Mouse (Mus musculus): ENCODE data around the gene Vegfb. TPM values are rescaled to one million over a fixed set of nuclear protein-coding genes. Genes with fewer than 3 reads are reported as not detected.

Gene Vegfb
- polyA plus RNA-seq, 1 experiment from 2014 or later, result 26.7 TPM

- WGBS, result 21% methylated on average over 27 of the region's 29 CpGs
Measured at GRCm38 (mm10) chr19:6940396-6941351, 46.8 kb downstream of the Vegfb start.

DNA sequence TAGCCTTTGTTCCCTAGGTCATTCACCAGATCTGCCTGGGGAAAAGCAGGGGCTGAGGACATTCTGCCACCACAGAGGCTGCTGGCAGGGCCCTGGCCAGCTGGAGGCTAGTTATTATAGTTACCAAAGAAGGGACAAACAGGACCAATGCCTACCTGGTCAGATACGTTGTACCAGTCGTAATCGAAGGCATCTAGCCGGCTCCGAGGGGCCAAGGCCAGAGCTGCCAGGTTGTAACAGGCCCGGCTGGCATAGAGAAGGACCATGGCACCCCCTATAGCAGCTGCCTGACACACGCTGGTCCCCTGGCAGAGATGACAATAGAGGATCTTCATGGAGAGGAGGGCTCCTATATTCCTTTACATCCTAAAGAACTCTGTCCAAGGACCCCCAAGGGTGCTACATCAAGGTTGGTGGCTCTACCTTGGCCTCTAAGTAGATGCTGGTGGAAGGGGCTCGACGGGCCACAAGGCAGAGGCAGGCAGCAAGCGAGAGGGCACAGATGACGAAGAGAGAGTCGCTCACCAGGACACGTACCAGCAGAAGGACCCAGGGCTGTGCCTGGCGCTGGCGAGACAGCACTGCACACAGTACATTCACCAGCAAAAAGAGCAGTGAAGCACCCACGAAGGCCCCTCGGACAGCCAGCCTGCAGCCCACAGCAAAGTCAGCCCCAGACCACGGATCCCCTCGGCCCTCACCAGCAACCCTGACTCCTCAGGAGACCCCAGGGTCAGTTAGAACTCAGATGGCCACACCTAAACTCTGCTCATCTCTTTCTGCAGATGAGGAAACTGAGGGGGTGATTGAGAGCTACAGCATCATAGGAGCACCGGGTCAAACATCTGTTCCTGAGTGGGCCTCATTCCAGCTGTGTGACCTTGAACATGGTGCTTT is 48.1 kb downstream of the Vegfb start:
- Histone ChIP-seq H3K4me3 (ENCODE audit: low read depth, low read length) (no peak overlapping the region), H3K4me1 (ENCODE audit: control insufficient read depth, insufficient read depth, low read length) (no peaks in the 10 kb centered on the region), H3K27ac (replicated peaks; ENCODE audit: low read depth, low read length) (no peak overlapping the region), H3K36me3 (replicated peaks; ENCODE audit: control insufficient read depth, insufficient read depth, low read depth, low read length) (no peaks in the 10 kb centered on the region), H3K9me3 (replicated peaks; ENCODE audit: control insufficient read depth, low read length) (no peaks in the 10 kb centered on the region), H3K27me3 (ENCODE audit: control insufficient read depth, insufficient read depth, low read length) (peaks cover 13% of the 10 kb centered on the region), H3K9ac (replicated peaks; ENCODE audit: low read length) (no peak overlapping the region), H3K4me2 (ENCODE audit: low read depth, low read length) (no peak overlapping the region)
- ATAC-seq (replicated peaks; ENCODE audit: insufficient number of reproducible peaks, low FRiP score, low TSS enrichment, low read depth), result no peak
- WGBS, result 90% methylated on average over 20 of the region's 20 CpGs
- no peak for DNase-seq (ENCODE audit: low spot score)

More at GRCm38 (mm10) chr19:6940396-6941351, 46.8 kb downstream of the Vegfb start:
- Histone ChIP-seq H3K27ac (replicated peaks; ENCODE audit: low read depth, low read length) (peak overlapping the region; percentile 35; the same call in 1 of the 2 replicates), H3K4me1 (ENCODE audit: control insufficient read depth, insufficient read depth, low read length) (no peaks in the 10 kb centered on the region), H3K4me3 (ENCODE audit: low read depth, low read length) (peak overlapping the region; percentile 80), H3K9ac (replicated peaks; ENCODE audit: low read length) (peak overlapping the region; percentile 80), H3K9me3 (replicated peaks; ENCODE audit: control insufficient read depth, low read length) (no peaks in the 10 kb centered on the region), H3K4me2 (ENCODE audit: low read depth, low read length) (peak overlapping the region; percentile 98), H3K27me3 (ENCODE audit: control insufficient read depth, insufficient read depth, low read length) (peaks cover 6% of the 10 kb centered on the region; the same call in 1 of the 2 replicates), H3K36me3 (replicated peaks; ENCODE audit: control insufficient read depth, insufficient read depth, low read depth, low read length) (no peaks in the 10 kb centered on the region)
- ATAC-seq (replicated peaks; ENCODE audit: insufficient number of reproducible peaks, low FRiP score, low TSS enrichment, low read depth), result peak; percentile 40; the same call in 1 of the 2 replicates
- DNase-seq (ENCODE audit: low spot score), result no peak

DNA sequence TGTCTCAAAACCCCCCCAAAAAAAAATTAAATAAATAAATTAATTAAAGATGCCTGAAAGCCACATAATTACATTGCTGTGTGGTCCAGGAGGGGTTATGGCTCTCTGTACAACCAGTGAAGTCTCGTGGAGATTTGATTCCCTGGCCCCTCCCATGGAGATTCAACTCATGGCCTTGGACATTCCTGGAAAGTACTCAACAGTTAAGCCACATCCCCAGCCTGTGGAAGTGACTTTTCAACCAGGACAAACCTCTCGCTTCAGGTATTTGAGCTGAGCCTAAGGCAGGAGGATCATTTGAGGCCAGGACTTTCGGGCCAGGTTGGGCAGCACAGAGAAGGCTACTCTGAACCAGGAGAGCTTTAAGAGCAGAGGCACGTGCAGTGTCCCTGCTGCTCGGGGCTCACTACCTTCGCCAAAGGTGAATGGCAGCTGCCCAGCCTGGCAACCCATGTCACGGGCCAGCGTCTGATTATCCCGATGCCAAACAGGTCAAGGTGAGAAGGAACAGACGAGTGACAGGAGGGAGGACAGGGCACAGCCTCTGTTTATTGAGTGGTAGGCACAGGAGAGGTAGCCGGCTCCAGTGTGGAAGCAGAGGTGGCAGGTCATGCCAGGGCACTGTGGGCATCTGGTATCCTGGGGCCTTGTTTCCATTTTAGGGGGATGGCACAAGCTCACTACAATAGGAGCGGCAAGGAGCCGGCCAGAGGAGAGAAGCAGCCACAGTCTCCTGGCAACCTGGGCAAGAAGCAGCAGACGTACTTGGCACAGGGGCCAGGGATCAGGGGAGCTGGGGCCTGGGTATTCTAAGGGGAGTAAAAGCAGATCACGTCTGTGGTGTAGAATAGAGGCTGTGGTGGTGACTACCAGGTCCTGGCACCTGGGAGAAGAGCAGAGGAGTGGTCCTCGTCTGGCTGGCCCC is 49.6 kb downstream of the Vegfb start:
- H3K9me3 ChIP-seq (replicated peaks; ENCODE audit: control insufficient read depth, low read length), result no peaks in the 10 kb centered on the region
- no peak overlapping the region for H3K27ac ChIP-seq (replicated peaks; ENCODE audit: low read depth, low read length)
- no peak overlapping the region for H3K4me2 ChIP-seq (ENCODE audit: low read depth, low read length)
- H3K9ac ChIP-seq (replicated peaks; ENCODE audit: low read length), result no peak overlapping the region
- DNase-seq (ENCODE audit: low spot score) (no peak), ATAC-seq (replicated peaks; ENCODE audit: insufficient number of reproducible peaks, low FRiP score, low TSS enrichment, low read depth) (no peak)
- H3K4me3 ChIP-seq (ENCODE audit: low read depth, low read length), result no peak overlapping the region
- peaks cover 29% of the 10 kb centered on the region for H3K27me3 ChIP-seq (ENCODE audit: control insufficient read depth, insufficient read depth, low read length)
- H3K36me3 ChIP-seq (replicated peaks; ENCODE audit: control insufficient read depth, insufficient read depth, low read depth, low read length), result no peaks in the 10 kb centered on the region
- WGBS, result 81% methylated on average over 16 of the region's 16 CpGs
- no peaks in the 10 kb centered on the region; the same call in 1 of the 2 replicates for H3K4me1 ChIP-seq (ENCODE audit: control insufficient read depth, insufficient read depth, low read length)

DNA sequence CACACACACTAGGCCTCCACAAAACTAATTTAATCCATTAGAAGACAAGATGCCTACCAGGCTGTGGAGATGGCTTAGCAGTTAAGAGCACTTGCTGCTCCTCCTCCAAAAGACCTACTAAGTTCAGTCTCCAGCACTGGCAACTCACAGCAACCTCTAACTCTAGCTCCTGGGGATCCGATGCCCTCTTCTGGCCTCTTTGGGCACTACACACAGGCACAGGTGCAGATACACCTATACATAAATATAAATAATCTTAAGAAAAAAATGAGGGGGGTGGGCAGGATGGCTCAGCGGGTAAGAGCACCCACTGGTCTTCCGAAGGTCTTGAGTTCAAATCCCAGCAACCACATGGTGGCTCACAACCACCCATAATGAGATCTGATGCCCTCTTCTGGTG is 51.2 kb downstream of the Vegfb start:
- H3K36me3 ChIP-seq (replicated peaks; ENCODE audit: control insufficient read depth, insufficient read depth, low read depth, low read length), result no peaks in the 10 kb centered on the region
- ATAC-seq (replicated peaks; ENCODE audit: insufficient number of reproducible peaks, low FRiP score, low TSS enrichment, low read depth) (no peak), DNase-seq (ENCODE audit: low spot score) (no peak)
- 34% methylated on average over 3 of the region's 3 CpGs for WGBS
- H3K4me3 ChIP-seq (ENCODE audit: low read depth, low read length), result no peak overlapping the region
- H3K4me1 ChIP-seq (ENCODE audit: control insufficient read depth, insufficient read depth, low read length), result no peaks in the 10 kb centered on the region; the same call in 1 of the 2 replicates
- H3K9me3 ChIP-seq (replicated peaks; ENCODE audit: control insufficient read depth, low read length), result no peaks in the 10 kb centered on the region
- H3K27me3 ChIP-seq (ENCODE audit: control insufficient read depth, insufficient read depth, low read length), result peaks cover 43% of the 10 kb centered on the region
- no peak overlapping the region for H3K4me2 ChIP-seq (ENCODE audit: low read depth, low read length)
- H3K27ac ChIP-seq (replicated peaks; ENCODE audit: low read depth, low read length), result no peak overlapping the region
- H3K9ac ChIP-seq (replicated peaks; ENCODE audit: low read length), result no peak overlapping the region

GRCm38 (mm10) chr19:6934195-6934977 is 53.1 kb downstream of the Vegfb start, which contains the start of gene Kcnk4:
Kcnk4 (minus strand) TSS chr19:6934515.
- H3K9me3 ChIP-seq (replicated peaks; ENCODE audit: control insufficient read depth, low read length), result no peaks in the 10 kb centered on the region
- no peak for DNase-seq (ENCODE audit: low spot score)
- no peak for ATAC-seq (replicated peaks; ENCODE audit: insufficient number of reproducible peaks, low FRiP score, low TSS enrichment, low read depth)
- 7% methylated on average over 23 of the region's 23 CpGs for WGBS
- H3K27me3 ChIP-seq (ENCODE audit: control insufficient read depth, insufficient read depth, low read length), result peaks cover 54% of the 10 kb centered on the region
- H3K4me2 ChIP-seq (ENCODE audit: low read depth, low read length), result peak within 1 kb of the TSS; percentile 63
- peak within 1 kb of the TSS; percentile 37 for H3K9ac ChIP-seq (replicated peaks; ENCODE audit: low read length)
- H3K36me3 ChIP-seq (replicated peaks; ENCODE audit: control insufficient read depth, insufficient read depth, low read depth, low read length), result no peaks in the 10 kb centered on the region
- H3K4me3 ChIP-seq (ENCODE audit: low read depth, low read length), result peak within 1 kb of the TSS; percentile 29
- H3K27ac ChIP-seq (replicated peaks; ENCODE audit: low read depth, low read length), result no peak within 1 kb of the TSS
- H3K4me1 ChIP-seq (ENCODE audit: control insufficient read depth, insufficient read depth, low read length), result no peaks in the 10 kb centered on the region; the same call in 1 of the 2 replicates

- Histone ChIP-seq H3K4me2 (ENCODE audit: low read depth, low read length) (peak overlapping the region; percentile 63), H3K9me3 (replicated peaks; ENCODE audit: control insufficient read depth, low read length) (no peaks in the 10 kb centered on the region), H3K27ac (replicated peaks; ENCODE audit: low read depth, low read length) (no peak overlapping the region), H3K4me1 (ENCODE audit: control insufficient read depth, insufficient read depth, low read length) (no peaks in the 10 kb centered on the region; the same call in 1 of the 2 replicates), H3K27me3 (ENCODE audit: control insufficient read depth, insufficient read depth, low read length) (peaks cover 59% of the 10 kb centered on the region), H3K36me3 (replicated peaks; ENCODE audit: control insufficient read depth, insufficient read depth, low read depth, low read length) (no peaks in the 10 kb centered on the region), H3K4me3 (ENCODE audit: low read depth, low read length) (peak overlapping the region; percentile 29), H3K9ac (replicated peaks; ENCODE audit: low read length) (peak overlapping the region; percentile 37)
- peak; percentile 29; the same call in 1 of the 2 replicates for ATAC-seq (replicated peaks; ENCODE audit: insufficient number of reproducible peaks, low FRiP score, low TSS enrichment, low read depth)
- 4% methylated on average over 58 of the region's 58 CpGs for WGBS
- DNase-seq (ENCODE audit: low spot score), result no peak
Measured at GRCm38 (mm10) chr19:6933436-6934194, 53.8 kb downstream of the Vegfb start.

Measured in embryonic facial prominence, embryonic 11.5 days (tissue).